Mouse (Mus musculus) WW6 (cell line): ENCODE results near the gene Lepr.
"Not testable (repeated sequence)": the region's sequence is repeated elsewhere in the genome, so short reads cannot be mapped to it uniquely, and the experiment has no call there.

Experiments used
- DNase-seq: peaks from one replicate; pipeline ENCODE4 v3.0.0-alpha.2; 2013; ENCODE audit warnings: low read depth, low spot score

Lepr gene

GRCm38 (mm10) chr4:101715805-101716204 lies 1.4 kb upstream of the Lepr start:
- DNase-seq: no peak

GRCm38 (mm10) chr4:101718991-101719580 lies 1.9 kb downstream of the Lepr start:
- DNase-seq: no peak

GRCm38 (mm10) chr4:101721705-101722104 lies 4.5 kb downstream of the Lepr start:
- DNase-seq: no peak

GRCm38 (mm10) chr4:101741973-101742372 lies 24.8 kb downstream of the Lepr start:
- no peak for DNase-seq

GRCm38 (mm10) chr4:101745534-101745933 lies 28.3 kb downstream of the Lepr start:
- DNase-seq: no peak

- DNase-seq: no peak
Observed at GRCm38 (mm10) chr4:101760490-101760889, 43.3 kb downstream of the Lepr start.

GRCm38 (mm10) chr4:101843923-101844322 lies 126.7 kb downstream of the Lepr start, which contains the start of gene B020004J07Rik:
Gene B020004J07Rik, minus strand, starts transcription at chr4:101844023.
- not testable (repeated sequence) for DNase-seq

GRCm38 (mm10) chr4:101850908-101851307 lies 133.7 kb downstream of the Lepr start:
- no peak for DNase-seq

- peak; percentile 54 for DNase-seq
Observed at GRCm38 (mm10) chr4:101860873-101861272, 143.7 kb downstream of the Lepr start.

- no peak for DNase-seq
Observed at GRCm38 (mm10) chr4:101862289-101862688, 145.1 kb downstream of the Lepr start.
